Comparison of ENCODE assay signal across 24 mouse cellular contexts in genomic region chr3:54760321-54761115, GRCm38 (mm10). TPM values are rescaled to one million over a fixed set of nuclear protein-coding genes. Genes with fewer than 3 reads are reported as not detected.
DNase-seq lines count a peak whose midpoint lies in the region; ATAC-seq and TF ChIP-seq lines count a peak whose summit lies in the region.
"Had no signal": no experiment of that assay in that cellular context is flagged by ENCODE, and none has a peak within 500 bp of the region (broad histone marks: within the 10 kb centered on the region; RNA-seq: fewer than 3 reads in every experiment).

No protein-coding gene starts in this region.

- no peak for TF ChIP-seq POLR2A in liver, adult 2 months (IDR thresholded peaks at IDR 0.05; ENCODE audit: extremely low read depth, insufficient read depth, low read length)

- H3K9ac ChIP-seq in liver, adult 2 months (ENCODE audit: low read depth, low read length), result peak overlapping the region; percentile 22
- H3K9ac ChIP-seq in liver, embryonic 11.5 days (ENCODE audit: low read depth, low read length), result no peak overlapping the region
- H3K9ac ChIP-seq in lung, postnatal 0 days (replicated peaks; ENCODE audit: low read depth), result no peak overlapping the region
- H3K9ac ChIP-seq: embryonic facial prominence, embryonic 12.5 days; forebrain, embryonic 12.5 days; forebrain, postnatal 0 days; heart, embryonic 12.5 days; hindbrain, embryonic 14.5 days had no signal

- H3K4me1 ChIP-seq in liver, adult 2 months (ENCODE audit: control insufficient read depth, insufficient read depth, low read length), result peaks cover 21% of the 10 kb centered on the region
- H3K4me1 ChIP-seq in liver, embryonic 11.5 days (replicated peaks; ENCODE audit: control insufficient read depth, insufficient read depth, low read length), result peaks cover 5% of the 10 kb centered on the region
- peaks cover 6% of the 10 kb centered on the region; the same call in 1 of the 2 replicates for H3K4me1 ChIP-seq in lung, postnatal 0 days (ENCODE audit: insufficient read depth, low read depth, low read length)

- H3K4me2 ChIP-seq in liver, embryonic 11.5 days, result no peak overlapping the region
- no peak overlapping the region for H3K4me2 ChIP-seq in lung, postnatal 0 days (replicated peaks; ENCODE audit: low read depth, low read length)
- H3K4me2 ChIP-seq: embryonic facial prominence, embryonic 12.5 days; forebrain, embryonic 12.5 days; heart, embryonic 12.5 days; hindbrain, embryonic 14.5 days had no signal

- no peak for TF ChIP-seq CTCF in liver, adult 2 months (IDR thresholded peaks at IDR 0.05; ENCODE audit: low read depth, low read length)
- TF ChIP-seq CTCF in lung, postnatal 0 days (IDR thresholded peaks at IDR 0.05), result no peak

- DNase-seq in adrenal gland, postnatal 14 days, result peak; percentile 19
- DNase-seq in adrenal gland, postnatal 25 days, result no peak
- peak; percentile 88 for DNase-seq in liver, adult 2 months (ENCODE audit: extremely low read depth, low read depth, low spot score)
- DNase-seq in liver, embryonic 11.5 days (ENCODE audit: low spot score), result no peak
- DNase-seq in lung, postnatal 0 days (ENCODE audit: low spot score), result peak; percentile 59
- no peak for DNase-seq in lung, postnatal 10 days
- DNase-seq: cerebellum, adult 2 months; cerebellum, postnatal 10 days; gastrocnemius, adult 2 months; gastrocnemius, postnatal 25 days had no signal

- 19% methylated on average over 15 of the region's 15 CpGs for WGBS in liver, adult 2 months
- 59% methylated on average over 15 of the region's 15 CpGs for WGBS in liver, embryonic 11.5 days
- WGBS in lung, postnatal 0 days, result 42% methylated on average over 15 of the region's 15 CpGs

- ATAC-seq in liver, embryonic 11.5 days (replicated peaks; ENCODE audit: low FRiP score), result no peak
- ATAC-seq in lung, postnatal 0 days, result peak; percentile 40
- ATAC-seq: activated CD4-positive, CD25-positive, alpha-beta regulatory T cell, adult 4 months; forebrain, postnatal 0 days; Patski had no signal

- H3K9me3 ChIP-seq in liver, embryonic 11.5 days (ENCODE audit: control insufficient read depth, low read length), result 0 out of 2 replicates have a peak, but pooled peaks cover 3% of the 10 kb centered on the region
- no peaks in the 10 kb centered on the region for H3K9me3 ChIP-seq in lung, postnatal 0 days (ENCODE audit: low read length)
- H3K9me3 ChIP-seq: embryonic facial prominence, embryonic 12.5 days; forebrain, embryonic 12.5 days; hindbrain, embryonic 10.5 days had no signal

- H3K36me3 ChIP-seq in liver, adult 2 months (ENCODE audit: control insufficient read depth, insufficient read depth, low read length), result no peaks in the 10 kb centered on the region
- no peaks in the 10 kb centered on the region for H3K36me3 ChIP-seq in liver, embryonic 11.5 days (ENCODE audit: control insufficient read depth, insufficient read depth, low read length)
- no peaks in the 10 kb centered on the region for H3K36me3 ChIP-seq in lung, postnatal 0 days (ENCODE audit: insufficient read depth, low read length)
- H3K36me3 ChIP-seq: embryonic facial prominence, embryonic 12.5 days; forebrain, embryonic 12.5 days; hindbrain, embryonic 10.5 days had no signal

- peaks cover 24% of the 10 kb centered on the region for H3K79me2 ChIP-seq in liver, adult 2 months (ENCODE audit: control insufficient read depth, insufficient read depth, low read length)

- H3K27ac ChIP-seq in liver, adult 2 months (replicated peaks; ENCODE audit: insufficient read depth, low read depth, low read length), result peak overlapping the region; percentile 98
- no peak overlapping the region for H3K27ac ChIP-seq in liver, embryonic 11.5 days (ENCODE audit: low read depth, low read length)
- H3K27ac ChIP-seq in lung, postnatal 0 days (ENCODE audit: low read length), result 0 out of 2 replicates have a peak overlapping the region, but pooled peaks have one; percentile 38
- H3K27ac ChIP-seq: embryonic facial prominence, embryonic 12.5 days; forebrain, embryonic 12.5 days; gastrocnemius, adult 2 months; hindbrain, embryonic 10.5 days; hindbrain, embryonic 14.5 days had no signal

- 0 out of 2 replicates have a peak, but pooled peaks have one; percentile 38 for TF ChIP-seq EP300 in lung, postnatal 0 days (IDR thresholded peaks at IDR 0.05)

- H3K4me3 ChIP-seq in liver, adult 2 months (ENCODE audit: insufficient read depth, low read depth, low read length), result no peak overlapping the region
- H3K4me3 ChIP-seq in liver, embryonic 11.5 days (ENCODE audit: low read depth, low read length), result no peak overlapping the region
- no peak overlapping the region for H3K4me3 ChIP-seq in lung, postnatal 0 days (ENCODE audit: low read depth, low read length)
- H3K4me3 ChIP-seq: embryonic facial prominence, embryonic 12.5 days; forebrain, embryonic 12.5 days; gastrocnemius, adult 2 months; heart, embryonic 12.5 days; hindbrain, embryonic 10.5 days had no signal

- no peaks in the 10 kb centered on the region for H3K27me3 ChIP-seq in liver, adult 2 months (ENCODE audit: control insufficient read depth, insufficient read depth, low read length)
- H3K27me3 ChIP-seq in liver, embryonic 11.5 days (replicated peaks; ENCODE audit: control insufficient read depth, insufficient read depth, low read length), result peaks cover 10% of the 10 kb centered on the region
- no peaks in the 10 kb centered on the region for H3K27me3 ChIP-seq in lung, postnatal 0 days (replicated peaks; ENCODE audit: insufficient read depth, low read length)
- H3K27me3 ChIP-seq: CH12.LX; embryonic facial prominence, embryonic 12.5 days; heart, embryonic 12.5 days; Patski had no signal

RNA-seq across cellular contexts. Expression of gene Smad9, which starts 5.1 kb away (rescaled TPM):
- total RNA-seq in adrenal gland, postnatal 14 days (2021), result 10.6 and 12.0 TPM in 2 replicates
- 42.6 and 44.4 TPM in 2 replicates for total RNA-seq in adrenal gland, postnatal 25 days (2021)
- total RNA-seq in liver, adult 2 months (2014; rRNA removed), result 3.8 and 7.2 TPM in 2 replicates
- polyA plus RNA-seq in liver, adult 2 months (2012; rRNA removed), result 2.1 and 4.6 TPM in 2 replicates
- polyA plus RNA-seq in liver, embryonic 11.5 days (2014; fragmentation: Nextera tagmentation; extraction: Ambion mirVana), result 0.51 and 0.66 TPM in 2 replicates
- polyA plus RNA-seq in lung, postnatal 0 days (2015; fragmentation: Nextera tagmentation; extraction: Ambion mirVana), result 1.4 and 1.7 TPM in 2 replicates
- total RNA-seq: granulocyte monocyte progenitor cell, adult 5-6 weeks had no signal
- polyA plus RNA-seq: activated CD4-positive, CD25-positive, alpha-beta regulatory T cell, adult 4 months had no signal

RNA-seq across cellular contexts. Expression of gene Alg5, which starts 25.2 kb away (rescaled TPM):
- 34.0 and 34.6 TPM in 2 replicates for total RNA-seq in adrenal gland, postnatal 14 days (2021)
- total RNA-seq in adrenal gland, postnatal 25 days (2021), result 47.3 and 52.3 TPM in 2 replicates
- 28.3 and 33.4 TPM in 2 replicates for total RNA-seq in liver, adult 2 months (2014; rRNA removed)
- 14.8 and 17.5 TPM in 2 replicates for polyA plus RNA-seq in liver, adult 2 months (2012; rRNA removed)
- 48.9 and 49.3 TPM in 2 replicates for polyA plus RNA-seq in liver, embryonic 11.5 days (2014; fragmentation: Nextera tagmentation; extraction: Ambion mirVana)
- 53.5 and 65.8 TPM in 2 replicates for polyA plus RNA-seq in lung, postnatal 0 days (2015; fragmentation: Nextera tagmentation; extraction: Ambion mirVana)

RNA-seq across cellular contexts. Expression of gene Exosc8, which starts 25.3 kb away (rescaled TPM):
- 35.4 and 42.7 TPM in 2 replicates for total RNA-seq in adrenal gland, postnatal 14 days (2021)
- 40.7 and 47.9 TPM in 2 replicates for total RNA-seq in adrenal gland, postnatal 25 days (2021)
- total RNA-seq in liver, adult 2 months (2014; rRNA removed), result 17.4 and 22.1 TPM in 2 replicates
- polyA plus RNA-seq in liver, adult 2 months (2012; rRNA removed), result 8.0 and 10.1 TPM in 2 replicates
- 185 and 203 TPM in 2 replicates for polyA plus RNA-seq in liver, embryonic 11.5 days (2014; fragmentation: Nextera tagmentation; extraction: Ambion mirVana)
- polyA plus RNA-seq in lung, postnatal 0 days (2015; fragmentation: Nextera tagmentation; extraction: Ambion mirVana), result 37.1 and 39.0 TPM in 2 replicates

RNA-seq across cellular contexts. Expression of gene Gm21958, which starts 46.4 kb away (rescaled TPM):
- not detected in 2 replicates for total RNA-seq in adrenal gland, postnatal 14 days (2021)
- total RNA-seq in adrenal gland, postnatal 25 days (2021), result not detected in 2 replicates
- total RNA-seq in liver, adult 2 months (2014; rRNA removed), result not detected in 2 replicates
- polyA plus RNA-seq in liver, adult 2 months (2012; rRNA removed), result not detected in 2 replicates
- polyA plus RNA-seq in liver, embryonic 11.5 days (2014; fragmentation: Nextera tagmentation; extraction: Ambion mirVana), result 0.91 TPM in 1 of 2 replicates, not detected in the other
- not detected in 2 replicates for polyA plus RNA-seq in lung, postnatal 0 days (2015; fragmentation: Nextera tagmentation; extraction: Ambion mirVana)
- total RNA-seq: adrenal gland, postnatal 36 days; CH12.LX; forebrain, postnatal 0 days; gastrocnemius, adult 2 months; gastrocnemius, postnatal 25 days; granulocyte monocyte progenitor cell, adult 5-6 weeks; heart, adult 8-10 months; heart, postnatal 25 days had no signal
- polyA plus RNA-seq: cerebellum, adult 2 months; heart, embryonic 16.5 days; hindbrain, embryonic 14.5 days had no signal

RNA-seq across cellular contexts. Expression of gene Rfxap, which starts 47.1 kb away (rescaled TPM):
- total RNA-seq in adrenal gland, postnatal 14 days (2021), result 27.1 and 32.0 TPM in 2 replicates
- 34.7 and 47.7 TPM in 2 replicates for total RNA-seq in adrenal gland, postnatal 25 days (2021)
- total RNA-seq in liver, adult 2 months (2014; rRNA removed), result 10.6 and 11.4 TPM in 2 replicates
- 10.8 and 13.1 TPM in 2 replicates for polyA plus RNA-seq in liver, adult 2 months (2012; rRNA removed)
- 38.1 and 38.7 TPM in 2 replicates for polyA plus RNA-seq in liver, embryonic 11.5 days (2014; fragmentation: Nextera tagmentation; extraction: Ambion mirVana)
- 22.4 and 24.9 TPM in 2 replicates for polyA plus RNA-seq in lung, postnatal 0 days (2015; fragmentation: Nextera tagmentation; extraction: Ambion mirVana)

Comparison
In these comparisons a context has a peak if more than half of its experiments do, and no peak if none do; other contexts are left out.
1. DNase-seq: peak in adrenal gland, postnatal 14 days (single experiment), liver, adult 2 months (single experiment) and lung, postnatal 0 days (single experiment); none in adrenal gland, postnatal 25 days (single experiment), liver, embryonic 11.5 days (single experiment) and lung, postnatal 10 days (single experiment).